Mouse (Mus musculus): ENCODE results near the gene Fam19a4.

Fam19a4 gene

DNA sequence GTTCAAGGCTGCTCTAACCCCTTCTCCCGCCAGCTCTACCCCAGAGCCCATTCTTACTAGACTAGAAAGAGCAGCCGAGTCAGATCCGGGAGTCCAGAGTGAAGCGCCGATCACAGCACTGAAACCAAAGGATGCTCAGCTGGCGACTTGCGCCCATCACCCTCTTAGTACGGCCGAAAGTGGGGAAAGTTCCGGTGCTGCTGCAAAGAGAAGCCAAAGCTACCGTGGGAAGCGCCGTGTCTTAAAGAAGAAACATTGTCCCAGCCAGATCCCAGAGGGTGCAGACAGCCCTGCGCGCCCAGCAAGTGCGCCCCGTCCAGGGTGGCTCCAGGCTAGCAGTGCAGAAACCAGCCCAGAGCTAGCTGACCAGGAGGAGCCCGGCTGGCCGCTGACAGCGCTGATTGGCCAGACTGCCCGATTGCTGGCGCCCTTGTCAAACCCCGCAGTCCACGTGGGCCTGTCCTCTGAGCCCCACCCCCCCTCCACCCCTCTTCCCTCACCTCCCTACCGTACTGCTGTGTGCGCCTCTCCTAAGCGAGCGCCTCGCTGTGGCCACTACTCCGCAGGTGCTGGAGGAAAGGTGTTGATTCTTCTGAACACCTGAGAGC, at the start of gene Fam19a4:
TSS of gene Fam19a4 (minus strand) at position 340 of the 608 bp plus-strand sequence.
- DNase-seq (ENCODE audit: low spot score), result no peak

DNA sequence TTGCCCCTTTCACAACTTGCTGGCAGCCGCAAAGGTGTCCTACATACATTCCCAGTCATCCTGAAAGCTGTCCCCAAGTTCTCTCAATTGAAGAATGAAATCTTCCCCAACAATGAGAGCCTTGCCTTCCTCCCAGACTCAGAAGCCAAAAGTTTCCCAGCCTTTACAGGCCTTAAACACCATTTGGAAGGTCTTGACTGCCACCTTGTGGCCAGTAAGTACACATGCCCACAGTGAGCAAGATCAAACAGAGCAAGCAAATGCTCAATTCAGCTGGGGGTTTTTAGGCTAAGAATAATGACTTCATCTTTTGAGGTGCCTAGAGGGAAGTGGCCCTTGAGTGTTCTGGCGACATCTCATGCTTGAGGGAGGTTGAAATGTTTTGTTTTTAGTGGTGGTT, 46.6 kb upstream of the Fam19a4 start:
- DNase-seq (ENCODE audit: low spot score), result no peak

DNA sequence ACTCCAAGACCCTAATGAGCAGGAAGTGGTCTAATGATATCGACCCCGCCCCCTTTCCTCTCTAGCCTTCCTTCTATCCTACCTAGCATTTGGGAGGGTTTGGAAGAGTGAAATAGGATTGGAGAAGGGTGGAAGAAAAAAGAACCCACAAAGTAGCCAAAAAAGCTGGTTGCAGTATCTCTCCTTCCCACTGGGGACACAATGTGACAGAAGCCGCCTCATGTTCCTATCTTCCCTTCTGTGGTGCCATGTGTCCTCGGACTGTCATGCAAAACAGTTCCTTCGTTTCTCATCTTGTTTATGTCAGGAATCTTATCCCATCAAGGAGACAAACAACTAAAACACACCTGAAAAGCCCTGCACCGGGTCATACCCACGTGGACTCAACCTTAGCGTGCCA, 45.9 kb upstream of the Fam19a4 start:
- DNase-seq (ENCODE audit: low spot score), result no peak

DNA sequence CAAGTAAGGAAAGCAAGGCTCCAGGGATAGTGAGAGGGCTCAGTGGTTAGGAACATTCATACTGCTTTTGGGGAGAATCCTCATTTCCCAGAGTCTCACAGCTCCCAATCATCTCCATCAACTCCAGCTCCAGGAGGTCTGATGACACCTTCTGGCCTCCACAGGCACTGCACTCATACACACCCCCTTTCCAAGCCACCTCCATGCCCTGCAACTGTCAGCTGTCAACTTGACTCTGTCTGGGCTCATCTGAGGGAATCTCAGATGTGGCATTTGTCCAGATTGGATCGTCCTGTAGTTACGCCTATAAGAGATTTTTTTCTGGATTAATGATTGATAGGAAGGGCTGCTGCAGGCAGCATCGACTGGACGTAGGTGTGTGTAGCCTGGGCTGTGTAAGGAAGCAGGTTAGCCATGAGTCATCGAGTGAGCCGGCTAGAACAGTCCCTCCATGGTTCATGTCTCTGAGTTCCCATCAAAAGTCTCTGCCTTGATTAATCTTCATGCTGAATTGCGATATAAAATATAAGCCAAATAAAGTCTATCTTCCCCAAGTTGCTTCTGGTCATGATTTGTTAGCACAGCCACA, 44.1 kb upstream of the Fam19a4 start:
- no peak for DNase-seq (ENCODE audit: low spot score)

DNA sequence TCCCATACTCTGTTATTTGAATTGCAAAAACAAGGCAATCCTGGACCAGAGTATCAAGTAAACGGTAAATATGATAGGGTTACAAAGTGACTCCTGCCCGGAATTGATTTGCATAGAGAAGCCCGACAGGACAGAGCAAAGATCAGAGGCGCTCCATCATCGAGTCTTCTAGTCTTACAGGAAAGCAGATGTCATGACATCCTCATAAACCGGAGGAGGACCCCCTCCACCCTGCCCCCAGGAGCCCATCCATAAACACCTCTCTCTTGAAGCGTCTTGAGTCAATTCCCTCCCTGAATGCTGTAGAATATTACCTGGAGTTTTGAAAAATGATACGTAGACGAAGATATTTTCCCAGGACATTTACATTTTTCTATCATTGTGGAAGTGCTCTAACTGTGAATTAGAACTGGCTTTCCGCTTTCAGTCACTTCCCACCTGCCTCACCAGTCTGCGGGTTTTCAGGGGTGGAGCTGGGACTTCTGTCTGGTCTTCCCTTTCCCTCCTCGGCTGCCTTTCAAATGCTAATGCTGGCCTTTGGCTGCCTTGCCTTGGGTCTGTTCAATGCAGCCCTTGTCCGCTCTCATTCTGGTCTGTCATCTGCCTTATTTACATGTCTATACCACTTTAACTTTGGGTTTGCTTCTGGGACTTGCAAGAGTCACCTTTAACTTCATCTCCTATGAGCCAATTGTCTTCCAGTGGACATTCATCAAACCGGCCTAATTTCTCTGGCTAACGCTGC, 41.9 kb upstream of the Fam19a4 start:
- no peak for DNase-seq (ENCODE audit: low spot score)

DNA sequence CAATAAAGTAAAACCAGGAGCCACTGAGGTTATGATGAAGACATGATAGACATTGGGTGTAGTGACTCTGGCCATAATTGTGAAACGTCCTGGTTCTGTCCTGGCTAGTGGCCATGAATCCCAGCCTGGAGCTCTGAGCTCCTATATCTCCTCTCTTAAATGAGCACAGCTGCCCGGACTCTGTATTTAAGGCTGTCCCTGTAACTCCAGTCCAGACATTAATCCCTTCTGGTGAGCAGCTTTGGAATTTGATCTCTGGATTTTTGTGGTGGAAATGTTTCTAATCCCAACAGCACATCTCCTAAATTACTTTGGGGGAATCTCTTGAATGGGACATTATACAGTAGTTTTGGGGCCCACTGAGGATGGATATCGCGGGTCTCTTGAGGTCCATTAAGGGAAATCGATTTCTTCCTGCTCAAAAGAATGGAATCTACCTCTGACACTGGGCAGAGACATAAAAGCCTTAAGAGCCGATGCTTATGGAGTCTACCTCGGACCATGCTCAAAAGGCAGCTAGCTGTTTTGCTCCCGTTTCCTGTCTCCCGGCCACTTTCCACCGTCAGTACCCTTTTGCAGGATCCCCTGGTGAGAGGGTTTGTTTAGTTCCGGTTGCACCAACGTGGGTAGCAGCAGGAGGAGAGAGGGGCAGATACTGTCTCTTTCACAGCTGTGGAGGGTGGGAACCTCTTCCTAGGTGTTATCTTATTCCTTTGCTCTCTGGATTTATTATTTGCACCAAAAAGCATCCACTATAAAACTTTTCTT, 41.2 kb upstream of the Fam19a4 start:
- no peak for DNase-seq (ENCODE audit: low spot score)

DNA sequence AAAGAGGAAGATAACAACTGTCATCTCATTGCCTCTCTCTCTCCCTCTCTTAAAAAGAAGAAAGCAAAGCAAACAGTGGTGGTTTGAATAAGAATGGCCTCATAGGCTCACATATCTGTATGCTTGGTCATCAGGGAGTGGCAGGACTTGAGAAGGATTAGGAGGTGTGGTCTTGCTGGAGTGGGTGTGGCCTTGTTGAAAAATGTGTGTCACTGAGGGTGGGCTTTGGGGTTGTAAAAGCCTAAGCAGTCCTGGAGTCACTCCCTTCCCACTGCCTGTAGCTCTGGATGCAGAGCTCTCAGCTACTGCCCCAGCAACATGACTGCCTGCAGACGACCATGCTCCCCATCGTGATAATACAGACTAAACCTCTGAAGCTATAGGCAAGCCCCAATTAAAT, 22.1 kb upstream of the Fam19a4 start:
- no peak for DNase-seq (ENCODE audit: low spot score)

DNA sequence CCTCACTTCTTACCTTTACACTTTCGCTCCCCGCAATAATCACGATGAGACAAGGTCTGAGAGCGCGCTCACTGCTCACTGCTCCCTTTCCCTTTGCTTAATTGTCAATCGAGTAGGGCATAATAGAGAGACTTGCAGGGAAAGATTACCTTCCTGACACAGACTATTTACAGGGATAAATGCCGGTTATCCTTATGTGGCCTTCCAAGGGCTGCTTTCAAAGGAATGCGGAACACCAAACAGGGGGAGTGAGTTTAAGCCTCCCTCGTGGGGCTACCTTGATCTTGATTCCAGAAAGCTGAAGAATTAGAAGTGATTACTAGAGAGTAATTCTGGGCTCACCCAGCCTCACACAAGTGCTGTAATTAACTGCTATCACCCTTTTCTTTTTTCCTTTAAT, 19.8 kb upstream of the Fam19a4 start:
- DNase-seq (ENCODE audit: low spot score), result no peak

DNA sequence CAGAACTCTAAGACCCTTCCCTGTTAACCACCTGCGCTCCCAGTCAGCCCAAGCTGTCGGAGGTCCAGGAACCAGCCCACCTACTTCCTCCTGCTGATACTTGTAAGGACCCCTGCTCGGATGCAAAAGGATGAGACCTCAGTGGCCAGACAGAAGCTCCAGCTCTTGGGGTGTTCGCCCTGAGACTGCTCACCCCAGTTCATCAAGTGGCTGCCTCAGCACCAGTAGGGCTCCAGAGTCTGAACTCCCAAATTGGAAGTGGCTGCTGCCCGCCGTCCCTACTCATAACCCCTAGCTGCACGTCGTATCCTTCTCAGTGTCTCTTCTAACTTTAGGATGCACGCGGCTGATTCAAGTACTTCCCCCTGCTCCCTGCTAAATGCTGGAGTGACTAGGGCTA, 614 bp downstream of the Fam19a4 start:
- no peak for DNase-seq (ENCODE audit: low spot score)

DNA sequence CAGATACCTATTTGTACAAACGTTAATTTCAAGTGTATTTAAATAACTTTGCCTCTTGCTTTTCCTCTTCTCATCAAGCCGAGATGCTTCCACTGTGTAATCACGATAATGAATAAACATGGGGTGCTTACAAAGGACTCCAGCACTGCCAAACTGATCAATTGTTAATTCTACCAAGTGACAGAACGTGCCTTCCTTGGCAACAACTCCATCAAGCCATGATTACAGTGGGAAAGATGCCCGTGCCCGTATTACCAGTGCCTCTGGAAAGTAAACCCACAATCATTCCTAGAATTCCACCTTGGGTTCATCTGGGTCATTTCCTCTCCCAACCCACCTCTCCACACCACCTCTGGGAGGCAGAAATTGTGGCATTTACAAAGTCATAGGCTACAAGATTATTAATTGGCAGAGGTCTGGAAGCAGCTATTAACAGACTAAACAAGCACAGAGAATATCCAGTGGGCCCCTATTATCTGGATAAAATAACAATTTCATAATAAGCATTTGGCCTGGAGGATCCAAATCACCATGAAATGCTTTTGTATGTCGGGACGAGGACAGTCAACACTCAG, 7.9 kb downstream of the Fam19a4 start:
- DNase-seq (ENCODE audit: low spot score), result no peak

DNA sequence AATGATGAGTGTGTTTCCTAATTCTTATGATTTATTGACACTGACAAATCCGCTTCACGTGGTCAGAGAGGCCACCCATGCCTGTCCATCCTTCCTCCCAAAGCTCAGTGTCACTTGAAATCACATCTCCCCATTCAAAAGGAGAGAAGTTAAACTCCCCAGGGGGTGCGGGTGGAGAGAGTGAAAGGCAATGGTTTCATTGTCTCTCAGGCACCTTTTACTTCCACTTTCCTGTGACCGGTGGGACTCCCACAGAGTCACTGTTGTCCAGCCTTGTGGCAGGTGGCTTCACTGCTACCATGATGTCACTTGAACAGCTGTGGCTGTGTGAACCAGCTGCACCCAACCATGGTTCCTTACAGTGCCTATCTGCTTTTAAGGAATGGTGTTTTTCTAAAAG, 11.8 kb downstream of the Fam19a4 start:
- no peak for DNase-seq (ENCODE audit: low spot score)

DNA sequence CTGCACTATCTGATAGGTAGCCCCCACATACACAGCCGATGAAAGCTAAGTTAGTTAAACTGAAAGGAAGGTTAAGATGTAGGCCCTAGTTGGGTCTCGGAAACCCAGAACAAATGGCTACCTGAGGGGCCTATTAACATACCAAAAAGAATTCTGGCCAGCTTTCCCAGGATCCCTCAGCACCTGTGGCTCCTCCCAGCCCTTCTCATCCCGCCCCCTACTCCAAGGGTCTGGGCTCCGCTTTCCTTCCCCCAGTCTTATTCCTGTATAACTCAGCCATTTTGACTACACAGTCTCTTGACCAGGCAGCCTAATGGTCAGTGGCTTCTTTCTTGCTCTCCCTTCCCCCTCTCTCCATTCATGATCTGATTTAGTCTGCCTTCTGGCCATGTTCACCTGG, 13.7 kb downstream of the Fam19a4 start:
- DNase-seq (ENCODE audit: low spot score), result no peak

DNA sequence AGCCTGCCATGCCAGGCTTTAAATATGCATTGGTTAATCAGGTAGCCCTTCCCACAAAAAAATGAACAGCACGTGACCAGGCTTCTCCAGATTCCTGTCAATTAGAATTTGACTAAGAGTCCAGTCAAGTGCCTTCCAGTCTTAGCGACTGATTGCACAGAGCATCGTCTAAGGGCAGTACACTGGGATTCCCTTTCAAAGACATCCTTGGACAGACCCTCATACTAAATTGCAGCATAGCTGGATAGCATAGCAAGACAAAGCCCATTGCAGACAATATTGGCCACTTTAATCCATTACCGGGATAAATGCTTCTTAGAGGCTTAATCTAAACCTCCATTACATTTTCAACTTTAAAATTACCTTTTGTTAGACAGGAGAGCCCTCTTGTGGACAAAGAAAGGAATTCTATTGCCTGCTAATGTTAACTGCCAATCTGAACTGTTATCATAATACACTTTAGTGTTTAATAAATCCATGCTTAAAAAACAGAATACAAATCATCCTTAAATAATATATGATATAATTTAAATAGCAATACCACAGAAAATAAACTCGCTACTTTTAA, 33.0 kb downstream of the Fam19a4 start:
- DNase-seq (ENCODE audit: low spot score), result no peak

DNA sequence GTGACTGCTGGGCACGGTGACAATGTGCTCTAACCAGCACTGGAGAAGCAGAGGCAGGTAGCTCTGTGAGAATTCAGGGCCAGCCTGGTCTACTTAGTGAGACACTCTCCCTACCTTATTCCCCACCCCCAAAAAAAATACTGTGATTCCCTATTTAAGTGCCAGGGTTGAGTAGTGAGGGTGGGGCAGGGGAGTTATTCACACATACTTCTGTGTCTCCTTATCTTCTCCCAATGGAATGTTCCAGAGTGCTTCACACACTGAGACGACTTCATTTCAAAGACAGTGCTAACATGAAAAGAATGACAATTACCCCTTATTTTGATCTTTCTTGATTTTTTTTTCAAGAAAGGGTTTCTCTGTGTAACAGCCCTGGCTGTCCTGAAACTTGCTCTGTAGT, 40.9 kb downstream of the Fam19a4 start:
- no peak for DNase-seq (ENCODE audit: low spot score)

DNA sequence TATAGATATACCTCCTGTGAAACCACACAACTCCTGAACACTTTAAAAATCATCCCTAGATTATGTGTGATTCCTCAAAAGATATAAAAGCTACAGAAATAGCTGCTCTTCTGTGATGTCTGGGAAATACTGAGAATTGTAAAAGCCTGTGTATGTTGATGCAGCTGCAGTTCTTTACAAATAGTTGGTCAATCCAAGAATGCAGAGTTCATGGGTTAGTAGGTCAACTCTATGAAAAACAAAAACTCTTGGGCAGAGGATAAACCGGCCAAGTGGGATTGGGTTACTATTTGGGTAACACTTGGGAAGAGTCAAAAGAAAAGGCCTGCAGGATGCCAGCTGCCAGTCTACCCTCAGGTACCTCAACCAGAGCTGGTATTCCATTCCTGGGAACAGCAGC, 43.5 kb downstream of the Fam19a4 start:
- DNase-seq (ENCODE audit: low spot score), result no peak

DNA sequence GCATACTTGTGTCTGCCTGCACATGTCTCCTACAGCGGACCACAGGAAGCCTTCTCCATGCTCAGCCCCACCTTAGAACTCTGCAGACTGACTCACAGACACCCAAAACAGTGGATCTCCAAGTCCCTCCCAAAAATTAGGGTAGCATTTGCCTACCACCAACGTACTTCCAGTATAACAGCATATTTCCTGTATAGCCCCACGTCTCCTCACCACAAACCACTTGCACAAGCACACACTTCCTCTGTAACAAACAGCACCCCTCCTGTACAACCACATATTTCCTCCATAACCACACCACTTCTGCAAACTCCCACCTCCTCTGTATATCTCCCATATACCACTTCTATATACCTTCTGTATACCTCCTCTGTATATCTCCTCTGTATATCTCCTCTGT, 44.2 kb downstream of the Fam19a4 start:
- no peak for DNase-seq (ENCODE audit: low spot score)

DNA sequence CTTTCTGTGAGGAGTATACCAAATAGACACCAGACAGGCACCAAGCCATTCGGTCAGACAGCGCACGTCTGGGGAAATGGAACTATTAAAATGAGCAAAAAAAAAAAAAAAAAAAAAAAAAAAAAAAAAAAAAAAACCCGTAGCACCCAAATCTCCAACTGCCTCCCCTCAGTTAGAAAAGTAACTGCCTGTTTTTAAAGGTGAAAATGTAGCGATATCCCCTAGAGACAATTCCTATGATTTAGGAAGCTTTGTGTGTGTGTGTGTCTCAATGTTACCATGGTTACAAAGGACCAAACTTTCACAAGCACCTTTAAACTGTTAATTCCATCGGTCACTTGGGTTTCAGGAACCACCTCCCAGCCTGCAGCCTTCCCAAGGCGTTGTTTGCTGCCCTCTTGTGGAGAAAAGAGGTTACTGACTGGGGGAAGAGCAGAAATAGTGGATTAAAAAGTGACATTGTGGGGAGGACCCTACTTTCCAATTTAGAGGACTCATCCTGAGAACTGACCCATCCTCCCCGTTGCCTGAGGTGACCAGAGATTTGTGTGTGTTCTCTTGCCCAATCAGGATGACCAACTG, 53.6 kb downstream of the Fam19a4 start:
- DNase-seq (ENCODE audit: low spot score), result no peak

DNA sequence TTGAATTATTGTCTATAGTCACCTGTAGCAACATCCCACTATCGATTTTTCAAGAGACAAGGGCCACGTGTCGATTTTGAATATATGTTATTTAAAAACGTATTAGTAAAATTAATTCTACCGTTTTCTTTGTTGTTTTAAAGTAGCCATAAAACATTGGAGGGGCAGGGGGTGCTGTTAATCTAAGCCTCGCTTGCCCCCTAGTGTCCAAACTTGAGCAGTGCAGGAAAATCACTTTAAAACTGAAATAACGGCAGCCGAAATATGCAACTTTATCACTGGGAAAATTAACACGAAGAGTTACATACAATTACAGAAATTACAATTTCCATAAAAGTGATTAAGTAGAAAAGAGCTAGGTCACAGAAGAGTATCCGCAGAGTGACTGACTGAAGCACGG, 55.2 kb downstream of the Fam19a4 start:
- no peak for DNase-seq (ENCODE audit: low spot score)

DNA sequence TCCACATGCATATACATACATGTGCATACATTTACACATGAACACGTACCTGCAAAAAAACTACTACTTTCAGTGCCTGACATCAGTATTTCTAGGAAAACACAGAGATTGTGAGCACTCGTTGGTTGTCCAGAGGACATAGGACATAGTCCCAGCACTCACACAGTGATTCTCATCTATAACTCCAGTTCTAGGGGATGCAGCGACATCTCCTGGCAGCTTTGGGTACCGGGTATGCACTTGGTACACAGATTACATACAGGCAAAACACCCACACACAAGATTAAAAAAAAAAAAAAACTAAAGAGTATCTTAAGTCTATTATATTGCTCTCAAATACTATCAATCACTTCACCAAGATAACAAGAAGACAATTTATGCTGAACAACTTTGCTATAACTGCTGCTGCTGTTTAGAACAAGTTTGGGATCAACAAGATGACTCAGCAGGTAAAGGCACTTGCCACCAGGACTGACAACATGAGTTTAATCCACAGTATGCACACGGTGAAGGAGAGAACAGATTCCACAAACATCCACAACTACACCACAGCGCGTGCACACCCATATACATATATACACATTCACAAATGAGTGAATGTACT, 64.6 kb downstream of the Fam19a4 start:
- no peak for DNase-seq (ENCODE audit: low spot score)

DNA sequence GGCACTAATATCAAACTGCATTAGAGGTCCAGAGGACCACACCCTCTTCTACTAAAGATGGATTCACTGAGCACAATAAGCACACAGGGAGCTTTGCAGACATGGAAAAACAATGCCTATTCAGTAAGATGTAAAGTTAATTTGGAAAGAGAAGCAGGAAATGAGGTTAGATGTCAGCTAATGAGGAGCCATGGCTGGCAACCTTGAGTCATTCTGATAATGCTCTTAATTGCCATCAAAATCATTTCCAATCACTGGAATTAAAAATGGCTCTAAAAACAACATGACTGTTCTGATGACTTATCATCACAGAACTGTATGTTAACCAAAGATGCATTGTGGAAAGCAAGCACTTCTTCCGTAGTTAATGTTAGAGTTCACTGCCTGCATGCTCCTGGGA, 68.5 kb downstream of the Fam19a4 start:
- no peak for DNase-seq (ENCODE audit: low spot score)

DNA sequence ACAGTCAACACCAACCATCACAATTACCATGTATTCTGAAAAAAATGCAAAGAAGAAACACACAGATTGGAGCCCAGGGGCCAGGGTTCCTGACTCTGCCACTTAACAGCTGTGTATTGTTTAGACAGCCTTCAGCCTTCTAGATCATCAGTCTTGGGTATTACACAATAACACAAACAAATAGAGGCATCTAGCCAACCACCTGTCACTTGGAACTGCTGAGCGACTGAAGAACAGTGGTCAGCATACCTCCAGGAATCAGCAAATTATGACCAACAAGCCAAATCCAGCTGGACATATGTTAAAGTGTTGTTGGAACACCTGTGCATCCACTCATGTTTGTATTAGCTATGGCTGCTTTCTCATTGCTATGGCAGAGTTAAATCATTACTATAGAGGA, 82.7 kb downstream of the Fam19a4 start:
- no peak for DNase-seq (ENCODE audit: low spot score)
